Mouse (Mus musculus) left cerebral cortex, adult 6 months (tissue): Measurements from ENCODE around the gene Gm17577. TPM values are rescaled to one million over a fixed set of nuclear protein-coding genes. Genes with fewer than 3 reads are reported as not detected.

ENCODE experiments used
- long read RNA-seq, 2 experiments: library from polyadenylated mRNA; unstranded; transcript quantifications; one replicate each; pipeline ENCODE4 v2.0.0; 2019 to 2020
- polyA plus RNA-seq: library from polyadenylated mRNA; unstranded; fragments of <200 nt; fragmentation: Nextera tagmentation; gene quantifications from 2 replicates; pipeline ENCODE4 v1.2.3, GENCODE M21; 2021

Gm17577 gene
- polyA plus RNA-seq, result not detected in 2 replicates
- long read RNA-seq, experiment 1, result 0 reads
- long read RNA-seq, experiment 2, result 0 reads

DNA sequence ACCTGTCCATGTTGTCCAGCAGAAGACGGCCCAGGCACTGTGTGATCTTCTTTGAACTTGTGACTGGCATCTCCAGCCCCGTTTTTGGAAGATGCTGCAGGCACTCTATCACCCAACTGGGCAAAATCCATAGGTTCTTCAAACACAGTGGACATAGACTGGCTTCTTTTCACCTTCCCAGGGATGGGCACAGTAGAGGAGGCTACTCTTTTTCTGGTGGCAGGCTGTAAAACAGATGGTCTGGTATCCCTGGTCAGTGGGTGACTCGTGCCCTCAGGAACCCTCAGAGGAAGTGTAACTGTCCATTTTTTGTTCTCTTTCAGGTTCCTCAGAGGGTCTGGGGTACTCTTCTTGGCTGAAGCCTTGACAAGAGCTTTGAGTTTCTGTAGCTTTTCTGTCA is at the start of gene Gm17577:
Gene Gm17577, minus strand, starts transcription at position 101 of the 400 bp plus-strand sequence.

DNA sequence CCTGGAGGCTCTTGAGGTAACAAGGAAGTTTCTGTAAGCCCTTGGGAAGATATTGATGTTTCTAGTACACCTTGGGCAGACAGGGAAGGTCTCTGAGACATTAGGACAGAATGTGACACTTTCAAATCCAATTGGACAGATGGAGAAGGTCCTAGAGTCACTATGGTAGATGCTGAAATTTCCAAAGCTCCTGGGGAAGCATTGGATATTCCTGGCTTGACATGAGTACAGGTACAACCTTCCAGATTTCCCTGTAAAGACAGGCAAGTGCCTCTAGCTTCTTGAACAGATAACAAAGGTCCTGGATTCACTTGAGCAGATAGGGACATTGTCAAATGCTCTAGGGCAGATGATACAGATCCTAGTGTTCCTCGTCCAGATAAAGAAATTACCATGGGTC is 24.3 kb downstream of the Gm17577 start, which contains the start of gene Srsx:
Gene Srsx, minus strand, starts transcription at position 101 of the 400 bp plus-strand sequence.

Other genes starting within 250 kb of the Gm17577 start
- gene Gm17521, start 217.2 kb downstream of the Gm17577 start, polyA plus RNA-seq, result not detected in 2 replicates
- gene Cldn34c1, start 143.4 kb downstream of the Gm17577 start, polyA plus RNA-seq, result 5.3 and 5.7 TPM in 2 replicates
- gene Srsx, start 24.4 kb downstream of the Gm17577 start, polyA plus RNA-seq, result not detected in 2 replicates